Comparison of ENCODE assay signal across 13 mouse cellular contexts in the genomic region with DNA sequence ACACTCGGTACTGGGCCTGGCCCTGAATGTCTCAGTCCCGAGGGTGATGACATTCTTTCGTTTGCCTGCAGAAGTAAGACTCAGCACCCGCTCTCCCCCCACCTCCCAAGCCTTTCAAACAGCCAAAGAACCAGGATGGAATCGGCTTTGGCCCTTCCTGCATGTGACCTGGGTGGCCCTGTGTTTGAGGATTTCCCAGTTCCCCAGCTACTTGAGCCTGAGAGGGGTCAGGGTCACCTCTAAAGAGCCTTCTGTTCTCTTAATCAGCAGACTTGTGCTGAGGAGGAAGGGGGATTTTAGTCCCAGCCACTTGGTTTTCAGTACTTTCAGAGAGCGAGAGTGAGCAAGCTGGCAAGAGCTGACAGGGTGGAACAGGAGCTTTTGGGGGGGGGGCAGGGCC. TPM values are rescaled to one million over a fixed set of nuclear protein-coding genes. Genes with fewer than 3 reads are reported as not detected.
"Had no signal": no experiment of that assay in that cellular context is flagged by ENCODE, and none has a peak within 500 bp of the region (broad histone marks: within the 10 kb centered on the region; RNA-seq: fewer than 3 reads in every experiment).

No protein-coding gene starts in this region.

- H3K36me3 ChIP-seq: kidney, embryonic 15.5 days; limb, embryonic 10.5 days; midbrain, embryonic 15.5 days; neural tube, embryonic 13.5 days had no signal

- H3K4me3 ChIP-seq: kidney, embryonic 15.5 days; left cerebral cortex, adult 2 months; limb, embryonic 10.5 days; midbrain, embryonic 15.5 days; neural tube, embryonic 13.5 days had no signal

- H3K9me3 ChIP-seq: kidney, embryonic 15.5 days; limb, embryonic 10.5 days; midbrain, embryonic 15.5 days; neural tube, embryonic 13.5 days had no signal

- ATAC-seq: midbrain, embryonic 15.5 days had no signal

- DNase-seq: right cerebral cortex, adult 18-20 months; right cerebral cortex, postnatal 25 days; thymus, adult 18-20 months; thymus, postnatal 14 days had no signal

- H3K9ac ChIP-seq: kidney, embryonic 15.5 days; lung, embryonic 14.5 days; midbrain, embryonic 15.5 days; neural tube, embryonic 13.5 days had no signal

- H3K27ac ChIP-seq: kidney, embryonic 15.5 days; left cerebral cortex, adult 2 months; limb, embryonic 10.5 days; midbrain, embryonic 15.5 days; neural tube, embryonic 13.5 days had no signal

- H3K4me2 ChIP-seq: kidney, embryonic 15.5 days; liver, embryonic 11.5 days; lung, embryonic 14.5 days; midbrain, embryonic 11.5 days; midbrain, embryonic 15.5 days; neural tube, embryonic 13.5 days had no signal

RNA-seq across cellular contexts. Expression of a gene that starts 19.0 kb away (rescaled TPM):
- total RNA-seq: megakaryocyte, adult 5-6 weeks had no signal
